Mouse (Mus musculus) thymus, adult 2 months (tissue): ENCODE results near the gene 6030468B19Rik.

Source experiments
- CTCF ChIP-seq: fragments of 200-500 bp; IDR thresholded peaks from 2 replicates; pipeline ENCODE4 v1.5.1; 2012; ENCODE audit warnings: mild to moderate bottlenecking, control low read depth, low read length, moderate library complexity, borderline replicate concordance; ENCODE audit not compliant: control insufficient read depth, poor library complexity, insufficient read depth; ENCODE audit errors: extremely low read depth
- POLR2A ChIP-seq: fragments of 200-500 bp; IDR thresholded peaks from 2 replicates; pipeline ENCODE4 v1.6.1; 2012; ENCODE audit warnings: mild to moderate bottlenecking, low read length, control low read depth, moderate library complexity; ENCODE audit not compliant: control insufficient read depth, poor library complexity, insufficient read depth; ENCODE audit errors: extremely low read depth

DNA sequence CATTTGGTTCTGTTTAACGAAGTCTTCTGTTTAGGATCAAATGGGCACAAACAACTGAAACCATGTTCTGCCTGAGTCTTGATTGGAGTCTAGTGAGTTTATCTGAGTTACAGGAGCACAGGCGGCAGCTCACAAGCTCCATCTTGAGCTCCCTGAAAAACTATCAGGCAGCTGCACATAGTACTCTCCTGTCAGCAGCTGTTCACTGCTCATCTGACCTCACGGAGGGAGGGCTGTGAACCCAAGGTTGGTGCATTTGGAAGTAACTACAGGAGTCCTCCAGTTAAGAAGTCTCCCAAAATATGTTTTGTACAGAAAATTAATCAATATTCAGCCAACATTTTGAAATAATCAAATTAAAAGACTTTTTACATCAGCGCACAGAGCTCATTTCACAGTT lies 48.8 kb upstream of the 6030468B19Rik start:
- TF ChIP-seq CTCF (no peak), POLR2A (no peak)
